Mouse (Mus musculus): ENCODE measurements around the gene Rbm18.

The Rbm18 gene

DNA sequence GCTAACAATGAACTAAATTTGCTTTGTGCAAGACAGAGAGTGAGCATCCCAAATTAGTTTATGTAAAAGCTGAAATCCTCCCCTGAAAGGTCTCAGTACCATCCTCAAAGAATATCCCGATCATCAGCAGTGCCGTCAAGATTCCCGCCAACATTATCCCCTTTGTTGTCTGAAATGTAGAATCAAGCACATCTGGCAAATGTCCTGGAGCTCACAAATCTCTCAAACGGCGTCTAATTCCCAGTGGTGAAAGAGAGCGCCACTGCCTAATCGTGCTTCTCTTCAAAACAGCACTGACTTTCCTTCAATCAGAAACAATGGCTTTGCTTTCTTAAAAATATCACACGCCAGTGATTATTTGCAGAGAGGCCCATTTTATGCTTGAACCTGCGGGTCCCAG, 69.4 kb downstream of the Rbm18 start:
- DNase-seq (ENCODE audit: low spot score): no peak
